Mouse (Mus musculus) megakaryocyte, adult 5-6 weeks (primary cell): ENCODE measurements around the gene Jak3. TPM values are rescaled to one million over a fixed set of nuclear protein-coding genes. Genes with fewer than 3 reads are reported as not detected.
"Not testable (repeated sequence)": the region's sequence is repeated elsewhere in the genome, so short reads cannot be mapped to it uniquely, and the experiment has no call there.

Experiments used
- ATAC-seq: 2 replicates; pipeline ENCODE4 v1.8.0; 2016; ENCODE audit warnings: mild to moderate bottlenecking, inconsistent platforms; ENCODE audit not compliant: poor library complexity, severe bottlenecking
- total RNA-seq, 2 experiments: library from RNA; stranded (forward) in 1 of 2; stranded (reverse) in 1 of 2; fragments of 153-499, 151-499 nt in 1 of 2; fragments of 221-1000, 200-1000 nt in 1 of 2; gene quantifications; 2 replicates each; pipeline versions ENCODE4 v1.2.3 to v1.2.4; 2015 to 2017

Gene Jak3
- total RNA-seq, 2 experiments from 2014 or later: 2.6 to 5.0 TPM

- no peak for ATAC-seq
Measured at GRCm38 (mm10) chr8:71718252-71718651, 42.2 kb downstream of the Jak3 start.

DNA sequence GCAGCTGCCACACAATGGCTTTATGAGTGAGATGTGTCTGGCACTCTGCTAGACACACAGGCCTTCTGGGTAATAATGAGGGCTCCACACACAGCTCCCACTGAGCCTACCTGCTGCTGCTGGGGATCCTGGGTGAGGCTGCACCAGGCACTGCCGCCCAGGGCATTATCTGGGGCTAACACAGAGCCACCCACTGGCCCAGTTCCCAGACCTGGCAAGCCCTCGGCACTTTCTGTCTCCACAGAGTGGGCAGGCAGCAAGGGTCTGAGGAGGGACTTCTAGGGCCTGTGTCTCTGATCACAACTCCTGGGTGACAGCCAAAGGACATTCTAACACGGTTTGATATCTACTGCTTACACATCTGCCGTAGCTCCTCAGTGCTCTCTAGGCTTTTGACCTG is 43.1 kb downstream of the Jak3 start:
- ATAC-seq: peak; percentile 16

- ATAC-seq: no peak
Measured at GRCm38 (mm10) chr8:71719928-71720457, 43.9 kb downstream of the Jak3 start.

- peak; percentile 77 for ATAC-seq
Measured at GRCm38 (mm10) chr8:71723047-71723551, 47.0 kb downstream of the Jak3 start.

DNA sequence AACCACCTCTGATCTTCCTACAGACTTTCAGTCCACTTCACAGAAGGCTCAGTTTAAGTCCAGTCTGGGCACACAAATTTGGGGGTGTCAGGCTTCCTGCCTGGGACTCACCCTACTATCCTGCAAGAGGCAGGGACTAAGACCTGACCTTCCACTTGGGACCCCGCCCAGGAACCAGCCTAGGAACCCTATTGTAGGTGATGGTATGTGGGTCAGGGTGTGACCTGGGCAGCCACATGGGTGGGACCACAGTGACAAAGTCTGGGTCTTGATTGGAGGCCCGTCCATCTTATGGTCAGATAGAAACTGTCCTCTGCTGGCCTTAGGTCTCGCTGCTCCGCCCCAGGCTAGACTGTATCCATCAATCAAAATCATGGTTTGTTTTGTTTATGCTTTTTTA is 48.3 kb downstream of the Jak3 start:
- no peak for ATAC-seq

- peak; percentile 74 for ATAC-seq
Measured at GRCm38 (mm10) chr8:71725122-71725924, 49.2 kb downstream of the Jak3 start, which contains the start of gene Fcho1. Fcho1 (minus strand) TSS chr8:71725716.

DNA sequence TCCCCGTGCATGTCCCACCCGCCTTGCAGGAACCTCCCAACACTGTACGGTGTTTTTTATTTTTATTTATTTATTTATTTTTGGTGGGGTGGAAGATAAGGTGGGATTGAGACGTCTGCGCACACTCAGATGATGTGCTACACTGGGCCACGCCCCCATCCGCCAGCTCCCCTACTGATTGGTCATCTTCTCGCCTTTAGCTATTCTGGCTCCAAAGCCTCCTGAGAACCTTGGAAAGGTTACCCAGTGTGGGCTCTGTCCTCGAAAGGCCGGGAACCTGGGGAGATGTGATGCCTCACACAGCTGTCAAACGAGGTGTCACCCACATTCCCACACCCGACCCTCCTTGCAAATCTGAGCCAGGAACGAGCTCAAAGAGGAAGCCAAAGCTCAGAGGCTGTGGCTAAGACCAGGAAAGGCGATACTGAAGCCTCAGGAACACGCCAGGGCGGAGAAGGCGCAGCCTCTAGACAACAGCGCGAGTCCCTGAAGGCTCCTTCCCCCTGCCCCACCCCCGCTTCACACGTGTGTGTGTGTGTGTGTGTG is 52.2 kb downstream of the Jak3 start:
- peak; percentile 41 for ATAC-seq

GRCm38 (mm10) chr8:71728826-71729620 is 52.9 kb downstream of the Jak3 start:
- peak; percentile 43; the same call in 1 of the 2 replicates for ATAC-seq

GRCm38 (mm10) chr8:71731652-71732230 is 55.6 kb downstream of the Jak3 start:
- ATAC-seq: peak; percentile 58

DNA sequence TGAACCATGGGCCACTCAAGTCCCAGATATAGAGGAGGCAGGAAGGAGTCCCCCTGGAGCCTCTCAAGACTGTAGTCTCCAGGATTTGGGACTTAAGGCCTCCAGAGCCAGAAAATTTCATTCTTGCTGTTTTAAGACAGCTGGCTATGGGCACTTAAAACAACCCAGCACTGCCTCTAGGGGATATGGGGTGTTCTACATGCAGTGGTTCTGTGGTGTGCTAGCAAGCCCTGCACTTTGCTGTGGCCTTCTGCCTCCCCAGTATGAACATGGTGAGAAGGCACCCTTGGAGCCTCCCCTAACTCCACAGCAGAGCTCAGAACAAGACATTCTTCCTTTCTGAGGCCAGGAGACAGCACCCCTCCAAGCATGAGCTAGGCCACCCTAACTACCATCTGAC is 62.2 kb downstream of the Jak3 start:
- not testable (repeated sequence) for ATAC-seq

Other genes with a start within 250 kb of the Jak3 start
- 2.4 and 3.1 TPM in 2 replicates for gene Abhd8, start 212.6 kb upstream of the Jak3 start, total RNA-seq (2015)
- gene Abhd8, start 212.6 kb upstream of the Jak3 start, total RNA-seq (2017): 5.8 and 7.4 TPM in 2 replicates
- 31.6 and 40.1 TPM in 2 replicates for gene Mrpl34, start 211.3 kb upstream of the Jak3 start, total RNA-seq (2015)
- gene Mrpl34, start 211.3 kb upstream of the Jak3 start, total RNA-seq (2017): 33.5 and 36.1 TPM in 2 replicates
- gene Dda1, start 207.1 kb upstream of the Jak3 start, total RNA-seq (2015): 39.1 and 44.0 TPM in 2 replicates
- 14.2 and 26.3 TPM in 2 replicates for gene Dda1, start 207.1 kb upstream of the Jak3 start, total RNA-seq (2017)
- 0.47 and 1.5 TPM in 2 replicates for gene Ano8, start 190.3 kb upstream of the Jak3 start, total RNA-seq (2015)
- 3.0 and 4.2 TPM in 2 replicates for gene Ano8, start 190.3 kb upstream of the Jak3 start, total RNA-seq (2017)
- 3.4 and 3.7 TPM in 2 replicates for gene Gtpbp3, start 188.2 kb upstream of the Jak3 start, total RNA-seq (2015)
- gene Gtpbp3, start 188.2 kb upstream of the Jak3 start, total RNA-seq (2017): 12.1 and 14.2 TPM in 2 replicates
- gene Plvap, start 164.5 kb upstream of the Jak3 start, total RNA-seq (2015): 0.11 and 0.25 TPM in 2 replicates
- 0.22 and 0.28 TPM in 2 replicates for gene Plvap, start 164.5 kb upstream of the Jak3 start, total RNA-seq (2017)
- not detected in 2 replicates for gene Ccdc194, start 150.6 kb upstream of the Jak3 start, total RNA-seq (2015)
- gene Ccdc194, start 150.6 kb upstream of the Jak3 start, total RNA-seq (2017): not detected in 2 replicates
- 19.6 and 23.1 TPM in 2 replicates for gene Bst2, start 138.8 kb upstream of the Jak3 start, total RNA-seq (2015)
- 91.4 and 111 TPM in 2 replicates for gene Bst2, start 138.8 kb upstream of the Jak3 start, total RNA-seq (2017)
- 47.1 and 48.5 TPM in 2 replicates for gene Mvb12a, start 133.4 kb upstream of the Jak3 start, total RNA-seq (2015)
- 42.8 and 68.8 TPM in 2 replicates for gene Mvb12a, start 133.4 kb upstream of the Jak3 start, total RNA-seq (2017)
- gene Tmem221, start 117.4 kb upstream of the Jak3 start, total RNA-seq (2015): 1.7 and 1.8 TPM in 2 replicates
- 0.57 and 0.99 TPM in 2 replicates for gene Tmem221, start 117.4 kb upstream of the Jak3 start, total RNA-seq (2017)
- gene Nxnl1, start 109.7 kb upstream of the Jak3 start, total RNA-seq (2015): not detected in 2 replicates
- 0.11 TPM in 1 of 2 replicates, not detected in the other for gene Nxnl1, start 109.7 kb upstream of the Jak3 start, total RNA-seq (2017)
- 1.5 and 2.0 TPM in 2 replicates for gene Slc27a1, start 107.4 kb upstream of the Jak3 start, total RNA-seq (2015)
- 2.8 and 3.9 TPM in 2 replicates for gene Slc27a1, start 107.4 kb upstream of the Jak3 start, total RNA-seq (2017)
- 65.1 and 73.6 TPM in 2 replicates for gene Pgls, start 84.1 kb upstream of the Jak3 start, total RNA-seq (2015)
- 50.5 and 78.3 TPM in 2 replicates for gene Pgls, start 84.1 kb upstream of the Jak3 start, total RNA-seq (2017)
- gene Fam129c, start 78.6 kb upstream of the Jak3 start, total RNA-seq (2015): 4.6 and 4.8 TPM in 2 replicates
- gene Fam129c, start 78.6 kb upstream of the Jak3 start, total RNA-seq (2017): 3.6 and 8.6 TPM in 2 replicates
- gene Colgalt1, start 65.3 kb upstream of the Jak3 start, total RNA-seq (2015): 46.8 and 51.2 TPM in 2 replicates
- 54.8 and 56.8 TPM in 2 replicates for gene Colgalt1, start 65.3 kb upstream of the Jak3 start, total RNA-seq (2017)
- gene Unc13a, start 4.5 kb upstream of the Jak3 start, total RNA-seq (2015): 0.11 TPM in 1 of 2 replicates, not detected in the other
- 1.1 TPM in 1 of 2 replicates, not detected in the other for gene Unc13a, start 4.5 kb upstream of the Jak3 start, total RNA-seq (2017)
- gene Insl3, start 12.9 kb downstream of the Jak3 start, total RNA-seq (2015): 2.9 and 4.2 TPM in 2 replicates
- gene Insl3, start 12.9 kb downstream of the Jak3 start, total RNA-seq (2017): 1.1 and 2.4 TPM in 2 replicates
- 0.36 and 0.89 TPM in 2 replicates for gene B3gnt3, start 25.5 kb downstream of the Jak3 start, total RNA-seq (2015)
- gene B3gnt3, start 25.5 kb downstream of the Jak3 start, total RNA-seq (2017): 0.18 TPM in 1 of 2 replicates, not detected in the other
- gene Fcho1, start 49.4 kb downstream of the Jak3 start, total RNA-seq (2015): 28.4 and 30.9 TPM in 2 replicates
- 39.6 and 41.2 TPM in 2 replicates for gene Fcho1, start 49.4 kb downstream of the Jak3 start, total RNA-seq (2017)
- gene Zfp709, start 205.7 kb downstream of the Jak3 start, total RNA-seq (2015): 9.7 and 12.4 TPM in 2 replicates
- 11.7 and 17.1 TPM in 2 replicates for gene Zfp709, start 205.7 kb downstream of the Jak3 start, total RNA-seq (2017)
- 2.9 and 4.6 TPM in 2 replicates for gene Zfp882, start 232.3 kb downstream of the Jak3 start, total RNA-seq (2015)
- gene Zfp882, start 232.3 kb downstream of the Jak3 start, total RNA-seq (2017): 2.1 and 5.1 TPM in 2 replicates
- gene Zfp617, start 232.3 kb downstream of the Jak3 start, total RNA-seq (2015): 17.7 and 22.3 TPM in 2 replicates
- 14.8 and 16.0 TPM in 2 replicates for gene Zfp617, start 232.3 kb downstream of the Jak3 start, total RNA-seq (2017)